Mouse (Mus musculus): ENCODE data around the gene Rhobtb3. TPM values are rescaled to one million over a fixed set of nuclear protein-coding genes. Genes with fewer than 3 reads are reported as not detected.
A peak's percentile ranks its signal among the peaks of the same experiment; 100 is the strongest.

Rhobtb3 gene
- total and polyA plus RNA-seq, 2 experiments, result 1.7 to 8.5 TPM

GRCm38 (mm10) chr13:75976218-75976617 lies 32.5 kb upstream of the Rhobtb3 start:
- WGBS, result 51% methylated on average over 2 of the region's 2 CpGs
- H3K79me2 ChIP-seq (ENCODE audit: control insufficient read depth, insufficient read depth, low read length), result no peaks in the 10 kb centered on the region
- H3K27ac ChIP-seq (replicated peaks; ENCODE audit: insufficient read depth, low read depth, low read length), result no peak overlapping the region

GRCm38 (mm10) chr13:75975629-75976028 lies 31.9 kb upstream of the Rhobtb3 start:
- DNase-seq (ENCODE audit: extremely low read depth, low read depth, low spot score), result peak; percentile 16
- Histone ChIP-seq H3K36me3 (ENCODE audit: control insufficient read depth, insufficient read depth, low read length) (no peaks in the 10 kb centered on the region), H3K9ac (ENCODE audit: low read depth, low read length) (no peak overlapping the region)

More at GRCm38 (mm10) chr13:75976218-75976617, 32.5 kb upstream of the Rhobtb3 start:
- H3K4me3 ChIP-seq (ENCODE audit: insufficient read depth, low read depth, low read length), result no peak overlapping the region
- H3K9ac ChIP-seq (ENCODE audit: low read depth, low read length), result no peak overlapping the region
- no peaks in the 10 kb centered on the region for H3K27me3 ChIP-seq (ENCODE audit: control insufficient read depth, insufficient read depth, low read length)
- peaks cover 9% of the 10 kb centered on the region for H3K4me1 ChIP-seq (ENCODE audit: control insufficient read depth, insufficient read depth, low read length)
- no peaks in the 10 kb centered on the region for H3K36me3 ChIP-seq (ENCODE audit: control insufficient read depth, insufficient read depth, low read length)
- DNase-seq (ENCODE audit: extremely low read depth, low read depth, low spot score), result no peak
- TF ChIP-seq POLR2A (IDR thresholded peaks at IDR 0.05; ENCODE audit: extremely low read depth, insufficient read depth, low read length) (no peak), CTCF (IDR thresholded peaks at IDR 0.05; ENCODE audit: low read depth, low read length) (no peak)

DNA sequence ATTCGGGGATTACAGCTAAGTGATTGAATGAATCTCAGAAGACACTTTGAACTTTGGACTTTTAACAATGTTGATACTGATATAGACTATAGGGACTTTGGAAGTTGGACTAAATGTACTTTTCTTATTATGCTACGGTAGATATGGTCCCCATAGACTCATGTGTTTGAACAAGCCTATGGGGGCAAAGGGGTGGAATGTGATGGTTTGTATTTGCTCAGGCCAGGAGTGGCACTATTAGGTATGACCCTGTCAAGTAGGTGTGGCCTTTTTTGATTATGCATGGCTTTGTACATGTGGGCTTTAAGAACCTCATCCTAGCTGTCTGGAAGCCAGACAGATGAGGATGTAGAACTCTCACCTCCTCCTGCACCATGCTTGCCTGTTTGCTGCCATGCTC lies 30.8 kb upstream of the Rhobtb3 start:
- Histone ChIP-seq H3K36me3 (ENCODE audit: control insufficient read depth, insufficient read depth, low read length) (no peaks in the 10 kb centered on the region), H3K4me3 (ENCODE audit: insufficient read depth, low read depth, low read length) (no peak overlapping the region), H3K27me3 (ENCODE audit: control insufficient read depth, insufficient read depth, low read length) (no peaks in the 10 kb centered on the region), H3K4me1 (ENCODE audit: control insufficient read depth, insufficient read depth, low read length) (peaks cover 9% of the 10 kb centered on the region), H3K9ac (ENCODE audit: low read depth, low read length) (no peak overlapping the region), H3K27ac (replicated peaks; ENCODE audit: insufficient read depth, low read depth, low read length) (no peak overlapping the region), H3K79me2 (ENCODE audit: control insufficient read depth, insufficient read depth, low read length) (no peaks in the 10 kb centered on the region)
- no peak for TF ChIP-seq CTCF (IDR thresholded peaks at IDR 0.05; ENCODE audit: low read depth, low read length)
- TF ChIP-seq POLR2A (IDR thresholded peaks at IDR 0.05; ENCODE audit: extremely low read depth, insufficient read depth, low read length), result no peak
- 56% methylated on average over 2 of the region's 2 CpGs for WGBS
- DNase-seq (ENCODE audit: extremely low read depth, low read depth, low spot score), result no peak

More at GRCm38 (mm10) chr13:75975629-75976028, 31.9 kb upstream of the Rhobtb3 start:
- TF ChIP-seq CTCF (IDR thresholded peaks at IDR 0.05; ENCODE audit: low read depth, low read length) (no peak), POLR2A (IDR thresholded peaks at IDR 0.05; ENCODE audit: extremely low read depth, insufficient read depth, low read length) (no peak)
- Histone ChIP-seq H3K27me3 (ENCODE audit: control insufficient read depth, insufficient read depth, low read length) (no peaks in the 10 kb centered on the region), H3K4me1 (ENCODE audit: control insufficient read depth, insufficient read depth, low read length) (peaks cover 9% of the 10 kb centered on the region), H3K79me2 (ENCODE audit: control insufficient read depth, insufficient read depth, low read length) (no peaks in the 10 kb centered on the region), H3K4me3 (ENCODE audit: insufficient read depth, low read depth, low read length) (no peak overlapping the region), H3K27ac (replicated peaks; ENCODE audit: insufficient read depth, low read depth, low read length) (0 out of 2 replicates have a peak overlapping the region, but pooled peaks have one; percentile 10)
- 74% methylated on average over 1 of the region's 1 CpGs for WGBS

DNA sequence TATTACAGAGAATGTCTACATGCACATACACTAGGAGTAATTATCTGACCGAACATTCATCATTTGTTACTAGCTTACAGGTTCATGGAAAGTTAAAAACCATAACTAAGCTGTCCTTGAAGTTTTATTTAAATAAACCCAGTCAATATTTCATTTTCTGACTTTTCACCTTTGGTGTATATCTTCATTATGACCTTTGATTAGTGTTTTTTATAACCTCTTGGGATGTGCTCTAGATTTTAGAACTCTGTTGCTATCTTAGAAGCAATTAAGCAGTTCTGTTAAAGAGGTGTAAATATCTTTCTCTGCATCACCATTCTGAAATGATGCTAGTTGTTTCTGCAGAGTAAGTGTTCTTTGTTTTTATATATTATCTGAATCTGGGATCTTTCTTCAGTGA lies 23.1 kb upstream of the Rhobtb3 start, which contains the start of gene Spata9:
Spata9 (plus strand) TSS at position 301 of the 400 bp plus-strand sequence.
- WGBS, result 75% methylated on average over 1 of the region's 1 CpGs
- TF ChIP-seq CTCF (IDR thresholded peaks at IDR 0.05; ENCODE audit: low read depth, low read length), result no peak
- TF ChIP-seq POLR2A (IDR thresholded peaks at IDR 0.05; ENCODE audit: extremely low read depth, insufficient read depth, low read length), result no peak

GRCm38 (mm10) chr13:75955357-75955992 lies 11.8 kb upstream of the Rhobtb3 start:
- TF ChIP-seq CTCF (IDR thresholded peaks at IDR 0.05; ENCODE audit: low read depth, low read length) (no peak), POLR2A (IDR thresholded peaks at IDR 0.05; ENCODE audit: extremely low read depth, insufficient read depth, low read length) (no peak)

More for the DNA sequence above, 23.1 kb upstream of the Rhobtb3 start, which contains the start of gene Spata9:
- H3K27me3 ChIP-seq (ENCODE audit: control insufficient read depth, insufficient read depth, low read length), result no peaks in the 10 kb centered on the region
- no peak for DNase-seq (ENCODE audit: extremely low read depth, low read depth, low spot score)
- H3K4me1 ChIP-seq (ENCODE audit: control insufficient read depth, insufficient read depth, low read length), result no peaks in the 10 kb centered on the region
- H3K79me2 ChIP-seq (ENCODE audit: control insufficient read depth, insufficient read depth, low read length), result no peaks in the 10 kb centered on the region
- H3K9ac ChIP-seq (ENCODE audit: low read depth, low read length), result no peak within 1 kb of the TSS
- H3K36me3 ChIP-seq (ENCODE audit: control insufficient read depth, insufficient read depth, low read length), result no peaks in the 10 kb centered on the region
- H3K27ac ChIP-seq (replicated peaks; ENCODE audit: insufficient read depth, low read depth, low read length), result no peak within 1 kb of the TSS
- H3K4me3 ChIP-seq (ENCODE audit: insufficient read depth, low read depth, low read length), result no peak within 1 kb of the TSS

DNA sequence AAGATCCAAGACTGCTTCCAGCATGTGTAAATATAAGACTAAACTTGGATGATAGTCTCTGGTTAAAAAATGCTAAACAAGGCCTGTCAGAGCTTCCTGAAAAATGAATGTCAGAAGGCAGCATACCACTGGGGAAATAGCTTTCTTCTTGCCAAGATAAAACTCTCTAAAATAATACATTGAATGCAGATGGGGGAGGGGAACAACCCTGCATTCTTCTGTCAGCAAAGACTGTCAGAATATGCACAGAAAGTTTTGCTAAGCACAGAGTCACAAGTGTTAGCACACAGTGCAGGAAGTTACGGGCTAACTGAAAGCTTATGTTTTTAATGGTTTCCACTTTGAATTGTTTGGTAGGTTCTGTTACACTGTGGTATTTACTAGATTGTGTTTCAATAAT lies 6.6 kb upstream of the Rhobtb3 start:
- H3K27me3 ChIP-seq (ENCODE audit: control insufficient read depth, insufficient read depth, low read length), result no peaks in the 10 kb centered on the region
- no peak for DNase-seq (ENCODE audit: extremely low read depth, low read depth, low spot score)
- TF ChIP-seq CTCF (IDR thresholded peaks at IDR 0.05; ENCODE audit: low read depth, low read length) (no peak), POLR2A (IDR thresholded peaks at IDR 0.05; ENCODE audit: extremely low read depth, insufficient read depth, low read length) (no peak)
- WGBS, result 81% methylated on average over 1 of the region's 1 CpGs
- H3K27ac ChIP-seq (replicated peaks; ENCODE audit: insufficient read depth, low read depth, low read length), result no peak overlapping the region
- no peak overlapping the region for H3K4me3 ChIP-seq (ENCODE audit: insufficient read depth, low read depth, low read length)
- H3K9ac ChIP-seq (ENCODE audit: low read depth, low read length), result no peak overlapping the region
- no peaks in the 10 kb centered on the region for H3K36me3 ChIP-seq (ENCODE audit: control insufficient read depth, insufficient read depth, low read length)
- no peaks in the 10 kb centered on the region for H3K79me2 ChIP-seq (ENCODE audit: control insufficient read depth, insufficient read depth, low read length)
- no peaks in the 10 kb centered on the region for H3K4me1 ChIP-seq (ENCODE audit: control insufficient read depth, insufficient read depth, low read length)

More at GRCm38 (mm10) chr13:75955357-75955992, 11.8 kb upstream of the Rhobtb3 start:
- Histone ChIP-seq H3K36me3 (ENCODE audit: control insufficient read depth, insufficient read depth, low read length) (no peaks in the 10 kb centered on the region), H3K27me3 (ENCODE audit: control insufficient read depth, insufficient read depth, low read length) (no peaks in the 10 kb centered on the region), H3K27ac (replicated peaks; ENCODE audit: insufficient read depth, low read depth, low read length) (no peak overlapping the region), H3K4me3 (ENCODE audit: insufficient read depth, low read depth, low read length) (no peak overlapping the region), H3K4me1 (ENCODE audit: control insufficient read depth, insufficient read depth, low read length) (no peaks in the 10 kb centered on the region), H3K9ac (ENCODE audit: low read depth, low read length) (no peak overlapping the region), H3K79me2 (ENCODE audit: control insufficient read depth, insufficient read depth, low read length) (no peaks in the 10 kb centered on the region)
- no peak for DNase-seq (ENCODE audit: extremely low read depth, low read depth, low spot score)
